Mouse (Mus musculus): Measurements from ENCODE around the gene Cox16.

GRCm38 (mm10) chr12:81317811-81318210 is 167.1 kb downstream of the Cox16 start:
- TF ChIP-seq POLR2A (IDR thresholded peaks at IDR 0.05; ENCODE audit: borderline replicate concordance, control insufficient read depth, low read depth, low read length) (no peak), CTCF (IDR thresholded peaks at IDR 0.05; ENCODE audit: control insufficient read depth, insufficient read depth, low read length) (no peak)
